Mouse (Mus musculus) cerebellum, adult 2 months (tissue): Measurements from ENCODE around the gene H60b.
"Not testable (repeated sequence)": the region's sequence is repeated elsewhere in the genome, so short reads cannot be mapped to it uniquely, and the experiment has no call there.

Source experiments
- CTCF ChIP-seq: fragments of 200-500 bp; IDR thresholded peaks from 2 replicates; pipeline ENCODE4 v1.5.1; 2011; ENCODE audit warnings: low read depth, mild to moderate bottlenecking, control low read depth, low read length, moderate library complexity, borderline replicate concordance; ENCODE audit not compliant: insufficient read depth
- POLR2A ChIP-seq: fragments of 200-500 bp; IDR thresholded peaks from 2 replicates; pipeline ENCODE4 v1.6.1; 2011; ENCODE audit warnings: low read length, control low read depth, borderline replicate concordance; ENCODE audit not compliant: insufficient read depth

DNA sequence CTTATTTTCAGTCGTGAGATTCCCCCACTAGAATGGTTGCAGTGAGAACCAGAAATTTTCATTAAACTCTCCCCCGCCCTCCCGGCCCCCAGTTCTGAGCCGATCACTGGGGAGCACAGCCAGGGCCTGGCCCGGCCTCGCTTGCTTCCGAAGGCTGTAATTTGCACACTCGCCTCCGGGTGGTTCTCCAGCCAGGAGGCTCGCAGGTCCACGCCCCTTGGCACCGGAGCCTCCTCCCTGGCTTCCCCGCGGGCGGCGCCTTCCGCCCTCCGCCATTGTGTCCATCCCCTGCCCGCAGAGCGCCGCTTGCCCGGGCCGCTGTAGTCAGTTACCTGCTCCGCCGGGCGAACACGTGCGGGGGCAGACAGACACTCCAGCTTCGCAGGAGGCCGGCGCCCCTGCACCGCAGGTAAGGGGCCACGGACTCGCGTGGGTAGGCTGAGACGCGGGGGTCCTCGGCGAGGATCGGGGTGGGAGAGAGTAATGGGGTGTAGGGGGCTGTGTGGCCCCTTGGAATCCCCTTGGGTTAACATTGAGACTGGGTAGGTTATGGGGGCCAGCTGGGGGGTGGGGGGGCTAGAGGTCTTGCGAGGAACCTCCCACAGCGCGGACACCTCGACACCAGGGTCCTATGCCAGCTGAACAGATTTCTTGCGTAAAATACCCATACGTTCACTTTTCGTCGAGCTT lies at the start of gene H60b, which contains the start of gene Raet1e:
- TF ChIP-seq POLR2A, CTCF: not testable (repeated sequence)
